Mouse (Mus musculus) gastrocnemius, postnatal 10 days (tissue): ENCODE measurements at regions not wholly inside any gene's neighbourhood (a gene's known extent, or its start where the extent isn't known, plus 50 kb on each side); places are given as distances from the start of the nearest gene placed in this dataset.
"Not testable (repeated sequence)": the region's sequence is repeated elsewhere in the genome, so short reads cannot be mapped to it uniquely, and the experiment has no call there.

Source experiments
- DNase-seq: peaks from one replicate; pipeline ENCODE4 v3.0.0; 2021; ENCODE audit warnings: mixed read lengths

DNA sequence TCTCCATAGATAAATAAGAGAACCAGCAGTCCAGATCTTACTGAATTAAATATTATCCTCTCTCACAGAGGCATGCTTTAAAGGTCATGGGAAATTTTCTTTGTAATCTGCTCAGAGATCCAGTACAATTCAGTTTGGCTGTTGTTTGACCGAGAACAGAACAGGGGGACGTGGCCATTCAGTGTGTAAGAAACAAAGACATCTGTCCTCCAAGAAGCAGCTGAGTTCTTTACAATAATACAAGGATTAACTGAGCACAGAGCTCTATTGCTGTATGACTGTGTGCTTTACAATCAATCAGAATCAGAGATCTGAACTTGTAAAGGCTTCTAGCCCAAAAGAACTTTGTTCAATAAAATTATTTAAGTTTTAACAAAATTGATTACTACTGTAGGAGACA is 287.6 kb upstream of the Cntn5 start:
- DNase-seq, result no peak

DNA sequence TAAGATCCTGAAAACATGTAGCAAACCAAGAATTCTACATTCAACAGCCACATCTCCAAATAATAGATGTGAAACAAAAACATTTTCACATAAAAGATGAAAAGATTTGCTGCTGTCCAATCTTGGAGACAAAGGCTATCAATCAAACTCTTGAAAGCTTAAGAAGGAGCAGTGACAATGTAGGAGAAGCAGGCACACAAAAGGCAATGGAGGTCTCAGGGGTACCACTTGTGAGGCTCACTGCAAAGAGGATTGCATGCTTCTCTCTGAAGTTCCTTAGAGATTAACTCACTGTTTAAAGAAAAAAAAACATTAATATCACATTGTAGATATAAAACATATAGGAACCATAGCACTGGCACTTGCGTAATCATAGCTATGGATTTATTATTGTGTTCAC is 241.2 kb upstream of the Cntn5 start:
- DNase-seq, result no peak

DNA sequence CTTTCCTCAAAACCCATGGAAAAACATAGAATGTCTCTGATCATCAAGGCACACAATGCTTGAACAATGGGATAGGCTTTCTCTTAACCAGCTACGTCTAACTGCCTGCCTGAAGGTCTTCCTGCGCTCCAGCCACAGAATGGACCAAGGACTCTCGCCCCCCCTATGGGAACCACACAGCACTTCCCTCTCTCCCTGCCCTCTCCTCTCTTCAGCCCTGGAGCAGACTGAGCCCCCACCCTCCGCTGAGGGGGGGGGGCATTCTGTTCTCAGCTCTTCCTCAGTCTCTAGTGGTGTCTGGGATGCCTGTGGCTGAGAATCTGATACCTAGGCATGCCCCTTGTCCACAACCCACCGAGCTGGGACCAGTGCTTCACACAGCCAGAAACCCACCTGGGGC is 222.3 kb upstream of the Cntn5 start:
- DNase-seq, result no peak

DNA sequence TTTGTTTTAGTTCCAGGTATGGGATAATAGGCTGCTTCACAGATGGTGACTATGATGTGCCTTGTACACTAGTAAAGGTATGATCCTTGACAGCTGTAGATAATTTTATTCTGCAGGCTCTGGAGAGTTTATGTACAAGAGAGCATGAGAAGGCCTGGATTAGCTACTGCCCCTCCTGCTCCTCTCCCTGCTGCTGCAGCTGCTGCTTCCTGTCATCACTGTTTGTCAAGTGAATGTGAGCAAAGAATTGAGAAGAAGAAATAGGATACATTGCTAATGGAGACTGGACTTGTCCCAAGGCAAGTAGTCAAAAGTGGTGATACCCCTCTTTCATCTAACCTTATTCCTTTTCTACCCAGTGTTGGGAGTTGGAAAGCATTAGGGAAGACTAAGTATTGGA is 214.6 kb upstream of the Cntn5 start:
- DNase-seq, result no peak

DNA sequence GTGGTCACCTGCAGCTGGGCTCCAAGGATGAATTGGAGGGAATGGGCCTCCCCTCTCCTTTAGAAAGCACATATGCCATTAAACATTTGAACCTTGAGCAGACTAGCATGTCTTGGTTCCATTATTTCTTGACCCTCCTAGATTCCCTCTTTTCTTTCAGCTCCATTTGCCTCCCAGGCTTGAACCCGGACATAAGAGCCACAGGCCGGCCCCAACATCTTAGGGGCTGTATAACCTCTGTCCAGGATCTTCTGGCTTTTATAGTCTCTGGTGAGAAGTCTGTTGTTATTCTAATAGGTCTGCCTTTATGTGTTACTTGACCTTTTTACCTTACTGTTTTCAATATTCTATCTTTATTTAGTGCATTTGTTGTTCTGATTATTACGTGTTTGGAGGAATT is 203.3 kb upstream of the Cntn5 start:
- DNase-seq, result not testable (repeated sequence)

DNA sequence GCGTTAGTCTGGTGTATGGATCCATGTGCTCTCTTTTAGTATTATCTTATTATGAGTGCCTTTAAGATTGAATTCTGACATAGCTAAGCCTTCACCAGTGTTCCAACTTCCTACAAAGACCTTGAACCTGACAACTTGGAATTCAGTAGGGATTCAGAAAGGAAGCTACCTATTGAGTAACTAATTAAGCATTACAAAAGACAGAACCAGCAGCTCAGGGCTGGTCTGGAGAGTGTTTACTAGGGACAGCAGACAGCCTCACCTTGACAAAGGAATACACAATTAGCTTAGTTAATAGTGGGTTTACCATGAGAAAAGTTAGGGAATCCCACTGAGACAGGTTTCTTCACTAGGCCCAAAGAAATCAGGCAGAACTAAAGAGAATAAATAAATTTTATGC is 202.6 kb upstream of the Cntn5 start:
- not testable (repeated sequence) for DNase-seq

DNA sequence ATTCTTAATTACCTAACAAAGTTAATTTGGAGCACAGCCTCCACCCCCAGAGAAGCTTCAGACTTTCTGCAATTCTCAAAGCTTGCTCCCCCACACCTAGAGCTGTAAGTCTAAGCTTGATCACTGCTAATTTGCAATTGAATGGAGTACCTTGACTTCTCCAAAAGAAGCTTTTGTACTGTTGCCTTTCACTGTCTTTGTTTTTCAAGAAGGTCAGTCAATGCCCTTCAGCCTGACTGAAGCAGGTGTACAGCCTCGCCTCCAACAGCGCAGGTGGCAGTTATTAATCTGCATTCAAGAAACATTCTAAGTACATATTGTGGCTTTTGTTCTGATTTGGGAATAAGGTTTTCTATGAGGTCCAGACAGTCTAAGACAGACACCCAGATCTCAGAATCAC is 201.7 kb upstream of the Cntn5 start:
- no peak for DNase-seq

DNA sequence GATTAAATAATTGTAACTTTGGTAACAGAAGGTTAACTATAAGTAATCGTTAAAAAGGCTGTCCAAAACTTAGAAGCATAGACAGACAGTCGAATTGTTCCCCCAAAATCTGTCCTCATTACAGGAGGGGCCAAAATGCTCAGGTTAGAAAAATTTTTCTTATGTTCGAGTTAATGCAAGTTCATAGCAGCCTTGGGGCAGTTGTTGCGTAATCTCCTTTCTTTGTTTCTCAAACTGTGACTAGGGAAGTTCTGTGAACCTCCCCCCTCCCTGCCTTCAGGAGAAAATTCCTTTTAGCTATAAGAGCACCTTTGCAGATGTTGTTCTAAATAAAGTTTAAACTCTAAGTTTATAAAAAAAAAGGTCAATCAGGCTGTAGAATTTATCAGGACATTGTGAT is 198.9 kb upstream of the Cntn5 start:
- DNase-seq, result no peak

DNA sequence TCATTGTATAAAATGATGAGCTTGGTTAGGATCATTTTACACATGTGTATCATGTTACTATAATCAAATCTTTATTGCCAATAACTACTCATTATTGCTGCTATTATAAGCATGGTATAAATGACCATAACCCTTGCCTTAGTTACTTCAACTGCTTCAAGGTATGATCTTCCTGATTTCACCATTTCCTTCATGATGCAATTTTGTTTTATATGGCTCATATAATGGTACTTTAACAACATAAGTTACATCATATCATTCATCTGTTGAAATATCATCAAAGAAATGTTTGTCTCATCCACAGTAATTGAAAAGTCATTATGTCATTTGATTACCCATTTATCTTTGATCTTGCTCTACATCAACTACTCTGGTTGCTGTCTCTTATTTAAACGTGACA is 188.3 kb upstream of the Cntn5 start:
- no peak for DNase-seq

DNA sequence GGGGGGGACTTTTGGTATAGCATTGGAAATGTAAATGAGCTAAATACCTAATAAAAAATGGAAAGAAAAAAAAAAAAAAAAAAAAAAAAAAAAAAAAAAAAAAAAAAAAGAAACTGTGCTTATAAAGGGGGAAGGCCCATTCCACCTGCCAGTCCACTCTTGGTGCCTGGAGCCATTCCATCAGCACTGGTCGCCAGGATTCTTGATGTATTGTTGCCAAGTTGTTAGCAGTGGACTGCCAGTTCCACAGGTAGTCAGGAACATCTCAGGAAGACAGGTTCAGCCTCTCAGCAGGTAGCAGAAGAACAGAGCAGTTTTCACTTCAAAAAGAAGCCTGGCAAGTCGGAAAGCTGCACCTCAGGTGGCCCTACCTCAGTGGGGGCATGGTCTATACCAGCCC is 162.6 kb upstream of the Cntn5 start:
- DNase-seq, result not testable (repeated sequence)

DNA sequence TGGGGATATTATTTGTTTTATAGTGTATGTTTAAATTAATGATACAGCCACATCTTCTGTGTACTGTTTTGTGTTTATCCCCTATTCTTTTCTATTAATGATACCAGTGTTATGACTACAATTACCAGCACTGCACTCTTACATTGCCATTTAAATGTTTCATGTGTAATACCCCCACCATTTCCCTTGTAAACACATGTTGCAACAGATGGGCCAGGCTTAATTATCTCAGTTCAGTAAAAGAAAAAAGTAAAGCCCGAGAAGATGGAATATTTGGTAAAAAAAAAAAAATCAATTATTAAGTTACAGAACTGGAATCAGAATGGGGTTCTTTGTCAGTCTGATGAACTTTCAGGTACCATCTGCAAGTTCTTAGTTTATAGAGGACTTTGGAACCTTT is 158.3 kb upstream of the Cntn5 start:
- no peak for DNase-seq
